Mouse (Mus musculus): ENCODE results near the gene Bmp3.

Bmp3 gene

DNA sequence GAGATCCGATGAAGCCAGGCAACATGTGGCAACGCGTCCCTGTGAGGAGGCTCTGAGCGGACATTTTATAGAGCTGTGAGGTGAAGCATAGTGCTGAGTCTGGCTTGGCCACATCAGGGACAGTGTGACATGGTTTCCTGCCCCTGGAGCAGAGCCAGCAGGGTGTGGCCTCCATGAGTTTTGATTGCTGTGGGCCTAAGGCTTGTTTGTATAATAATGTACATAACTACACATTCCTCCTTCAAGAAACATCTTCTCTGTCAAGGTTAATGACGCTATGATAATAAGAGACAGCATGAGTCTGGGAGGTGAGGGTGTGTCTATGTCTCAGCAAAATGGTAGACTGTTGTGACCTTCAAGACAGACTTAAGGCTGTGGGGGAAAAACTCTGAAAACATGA, 64.5 kb downstream of the Bmp3 start:
- DNase-seq: no peak

DNA sequence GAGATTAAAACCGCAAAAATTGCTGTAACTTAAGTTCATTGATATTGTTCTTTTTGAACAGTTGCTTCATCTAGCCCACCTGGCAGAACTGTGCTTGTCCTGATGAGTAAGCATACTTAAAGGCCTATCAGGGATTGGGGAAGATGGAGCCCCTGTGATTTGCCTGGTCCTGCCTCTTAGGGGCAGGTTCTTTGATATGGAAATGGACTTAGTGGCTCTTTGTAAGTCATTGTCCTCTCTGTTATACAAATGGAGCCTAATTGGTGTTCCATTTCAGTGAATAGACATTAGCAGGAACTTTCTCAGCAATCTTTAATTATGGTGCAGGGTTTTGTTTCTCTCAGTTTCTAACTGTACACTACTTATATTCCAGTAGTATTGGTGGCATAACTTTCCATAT, 67.4 kb downstream of the Bmp3 start:
- no peak for DNase-seq

DNA sequence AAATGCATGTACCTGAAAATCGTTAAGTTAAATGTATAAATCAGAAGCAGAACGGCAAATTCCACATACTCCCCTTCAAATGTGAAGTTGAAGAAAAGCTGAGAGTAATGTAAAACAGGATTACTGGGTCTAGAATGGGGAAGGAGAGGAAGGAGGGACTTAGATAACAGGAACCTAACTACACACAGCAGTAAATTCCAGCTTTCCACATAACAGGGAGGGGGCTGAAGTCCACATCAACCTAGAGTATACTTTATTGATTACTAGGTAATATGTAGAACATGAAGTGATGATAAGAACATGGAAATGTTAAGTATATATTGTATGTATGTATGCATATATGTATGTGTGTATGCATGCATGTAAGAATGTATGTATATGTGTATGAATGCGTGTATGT, 68.7 kb downstream of the Bmp3 start:
- DNase-seq: no peak

Measured in thymus, adult 18-20 months (tissue).